In genomic region chr10:81656174-81656573, GRCm38 (mm10) we compare ENCODE assay signal across 27 mouse cellular contexts. TPM values are rescaled to one million over a fixed set of nuclear protein-coding genes. Genes with fewer than 3 reads are reported as not detected.
DNase-seq lines count a peak whose midpoint lies in the region; TF ChIP-seq lines count a peak whose summit lies in the region.
"Had no signal": no experiment of that assay in that cellular context is flagged by ENCODE, and none has a peak within 500 bp of the region (broad histone marks: within the 10 kb centered on the region; RNA-seq: fewer than 3 reads in every experiment).

No protein-coding gene starts in this region.

- peaks cover 5% of the 10 kb centered on the region; the same call in 1 of the 2 replicates for H3K36me3 ChIP-seq in ES-Bruce4 (ENCODE audit: control insufficient read depth, insufficient read depth, low read length, poor library complexity, severe bottlenecking)

- H3K27me3 ChIP-seq in cerebellum, adult 2 months (ENCODE audit: control insufficient read depth, insufficient read depth, low read length), result no peaks in the 10 kb centered on the region
- H3K27me3 ChIP-seq in ES-Bruce4 (ENCODE audit: control insufficient read depth, insufficient read depth, low read length, poor library complexity, severe bottlenecking), result no peaks in the 10 kb centered on the region
- H3K27me3 ChIP-seq: embryonic facial prominence, embryonic 13.5 days; forebrain, embryonic 13.5 days; heart, embryonic 12.5 days; heart, embryonic 15.5 days; hindbrain, embryonic 13.5 days; intestine, embryonic 15.5 days had no signal

- WGBS in cerebellum, adult 2 months, result 99% methylated on average over 2 of the region's 2 CpGs

- no peak overlapping the region for H3K9ac ChIP-seq in ES-Bruce4 (ENCODE audit: low read depth, poor library complexity, severe bottlenecking)
- H3K9ac ChIP-seq: embryonic facial prominence, embryonic 13.5 days; forebrain, embryonic 13.5 days; forebrain, postnatal 0 days; heart, embryonic 12.5 days; heart, embryonic 15.5 days; hindbrain, embryonic 13.5 days; intestine, embryonic 15.5 days had no signal

- H3K4me3 ChIP-seq in cerebellum, adult 2 months (replicated peaks; ENCODE audit: insufficient read depth, low read depth, low read length), result no peak overlapping the region
- no peak overlapping the region for H3K4me3 ChIP-seq in ES-Bruce4 (ENCODE audit: low read depth, low read length)
- H3K4me3 ChIP-seq: embryonic facial prominence, embryonic 10.5 days; embryonic facial prominence, embryonic 13.5 days; erythroblast, embryonic 14.5 days; forebrain, embryonic 13.5 days; gastrocnemius, adult 2 months; heart, embryonic 12.5 days; heart, embryonic 15.5 days; hindbrain, embryonic 10.5 days; hindbrain, embryonic 13.5 days; intestine, embryonic 15.5 days had no signal

- TF ChIP-seq CTCF in cerebellum, adult 2 months (IDR thresholded peaks at IDR 0.05; ENCODE audit: borderline replicate concordance, insufficient read depth, low read depth, low read length), result no peak
- no peak for TF ChIP-seq CTCF in ES-Bruce4 (IDR thresholded peaks at IDR 0.05; ENCODE audit: low read depth, low read length)

- DNase-seq in cerebellum, postnatal 25 days, result peak; percentile 0 to 1
- DNase-seq in cerebellum, adult 2 months, result no peak
- DNase-seq in heart, postnatal 36 days, result peak; percentile 0
- DNase-seq in heart, postnatal 25 days (ENCODE audit: low spot score), result no peak
- DNase-seq in ZHBTc4 (ENCODE audit: low read depth, low spot score), result peak; percentile 37
- no peak for DNase-seq in right cerebral cortex, postnatal 25 days
- DNase-seq: adrenal gland, postnatal 10 days; adrenal gland, postnatal 36 days; cerebellum, adult 18-20 months; cerebellum, adult 9-11 months; cerebellum, postnatal 36 days; embryo, embryonic 11 days; forebrain, postnatal 0 days; gastrocnemius, adult 2 months; gastrocnemius, postnatal 14 days; heart, adult 18-20 months; heart, postnatal 14 days had no signal

- no peak for TF ChIP-seq POLR2A in cerebellum, adult 2 months (IDR thresholded peaks at IDR 0.05; ENCODE audit: borderline replicate concordance, insufficient read depth, low read length)
- no peak for TF ChIP-seq POLR2A in ES-Bruce4 (IDR thresholded peaks at IDR 0.05; ENCODE audit: insufficient read depth, low read length)

- intact Hi-C loops in heart, postnatal 36 days (cut with DNase I), result no loop called here
- intact Hi-C loops in heart, postnatal 25 days (cut with DNase I), result loop anchor here (10.0 kb wide), 1 partner anchor 349 kb away; no protein-coding TSS in a partner anchor

- H3K27ac ChIP-seq in cerebellum, adult 2 months (ENCODE audit: insufficient read depth, low read length), result no peak overlapping the region
- H3K27ac ChIP-seq in ES-Bruce4 (ENCODE audit: insufficient read depth, low read length), result peak overlapping the region; percentile 95
- H3K27ac ChIP-seq: embryonic facial prominence, embryonic 10.5 days; embryonic facial prominence, embryonic 13.5 days; forebrain, embryonic 13.5 days; gastrocnemius, adult 2 months; heart, embryonic 15.5 days; hindbrain, embryonic 10.5 days; hindbrain, embryonic 13.5 days; intestine, embryonic 15.5 days had no signal

- H3K9me3 ChIP-seq in ES-Bruce4 (replicated peaks; ENCODE audit: control insufficient read depth, insufficient read depth, low read length, poor library complexity, severe bottlenecking), result peaks cover 38% of the 10 kb centered on the region

- TF ChIP-seq EP300 in ES-Bruce4 (IDR thresholded peaks at IDR 0.05; ENCODE audit: insufficient read depth, low read depth, low read length), result peak; percentile 27; the same call in 1 of the 2 replicates

- no peaks in the 10 kb centered on the region for H3K4me1 ChIP-seq in cerebellum, adult 2 months (ENCODE audit: control insufficient read depth, insufficient read depth, low read length)
- peaks cover 2% of the 10 kb centered on the region for H3K4me1 ChIP-seq in ES-Bruce4 (ENCODE audit: control insufficient read depth, insufficient read depth, low read length)
- H3K4me1 ChIP-seq: embryonic facial prominence, embryonic 10.5 days; embryonic facial prominence, embryonic 13.5 days; forebrain, embryonic 13.5 days; heart, embryonic 12.5 days; heart, embryonic 15.5 days; hindbrain, embryonic 10.5 days; hindbrain, embryonic 13.5 days; intestine, embryonic 15.5 days had no signal

RNA-seq across cellular contexts. Expression of gene Gm10778, which starts 7.3 kb away (rescaled TPM):
- polyA plus RNA-seq in cerebellum, adult 2 months (2012; rRNA removed), result 3.8 and 4.2 TPM in 2 replicates
- 1 to 10 TPM; 1.7 to 2.5 TPM for total RNA-seq in heart, postnatal 36 days (2021)
- 1 to 10 TPM; 1.7 to 3.0 TPM for total RNA-seq in heart, postnatal 25 days (2021)
- polyA plus RNA-seq in ES-Bruce4 (2011; ENCODE audit: insufficient read depth, insufficient read length, low read depth, missing spikeins), result 5.6 and 7.4 TPM in 2 replicates

RNA-seq across cellular contexts. Expression of gene Ankrd24, which starts 27.8 kb away (rescaled TPM):
- polyA plus RNA-seq in cerebellum, adult 2 months (2012; rRNA removed), result 121 and 130 TPM in 2 replicates
- 10 to 100 TPM in 1 of 2 experiments, 1 to 10 TPM in 1; 8.0 to 11.7 TPM for total RNA-seq in heart, postnatal 36 days (2021)
- total RNA-seq in heart, postnatal 25 days (2021), result 10 to 100 TPM in 1 of 2 experiments, 1 to 10 TPM in 1; 9.4 to 10.1 TPM
- 14.2 and 16.1 TPM in 2 replicates for polyA plus RNA-seq in ES-Bruce4 (2011; ENCODE audit: insufficient read depth, insufficient read length, low read depth, missing spikeins)

RNA-seq across cellular contexts. Expression of gene Sirt6, which starts 28.6 kb away (rescaled TPM):
- polyA plus RNA-seq in cerebellum, adult 2 months (2012; rRNA removed), result 35.4 and 38.5 TPM in 2 replicates
- 1 to 10 TPM; 6.5 to 7.2 TPM for total RNA-seq in heart, postnatal 36 days (2021)
- 1 to 10 TPM; 8.0 to 8.5 TPM for total RNA-seq in heart, postnatal 25 days (2021)
- polyA plus RNA-seq in ES-Bruce4 (2011; ENCODE audit: insufficient read depth, insufficient read length, low read depth, missing spikeins), result 15.0 and 16.6 TPM in 2 replicates

RNA-seq across cellular contexts. Expression of gene Zfp433, which starts 48.5 kb away (rescaled TPM):
- polyA plus RNA-seq in cerebellum, adult 2 months (2012; rRNA removed), result 4.9 and 6.6 TPM in 2 replicates
- 1 to 10 TPM; 3.4 to 3.7 TPM for total RNA-seq in heart, postnatal 36 days (2021)
- total RNA-seq in heart, postnatal 25 days (2021), result 1 to 10 TPM; 3.7 to 6.5 TPM
- 14.0 and 17.8 TPM in 2 replicates for polyA plus RNA-seq in ES-Bruce4 (2011; ENCODE audit: insufficient read depth, insufficient read length, low read depth, missing spikeins)
- polyA plus RNA-seq: erythroblast, embryonic 14.5 days had no signal

RNA-seq across cellular contexts. Expression of gene BC025920, which starts 50.1 kb away (rescaled TPM):
- polyA plus RNA-seq in cerebellum, adult 2 months (2012; rRNA removed), result 3.6 and 3.7 TPM in 2 replicates
- 1 to 10 TPM; 2.6 to 2.7 TPM for total RNA-seq in heart, postnatal 36 days (2021)
- 1 to 10 TPM; 1.9 to 2.8 TPM for total RNA-seq in heart, postnatal 25 days (2021)
- polyA plus RNA-seq in ES-Bruce4 (2011; ENCODE audit: insufficient read depth, insufficient read length, low read depth, missing spikeins), result 3.2 and 3.9 TPM in 2 replicates

Comparison
In these comparisons a context has a peak if more than half of its experiments do, and no peak if none do; other contexts are left out.
1. DNase-seq: peak in cerebellum, postnatal 25 days (2 of 2), heart, postnatal 36 days (2 of 2) and ZHBTc4 (single experiment); none in cerebellum, adult 2 months (0 of 2), heart, postnatal 25 days (single experiment) and right cerebral cortex, postnatal 25 days (single experiment).